In the genomic region with DNA sequence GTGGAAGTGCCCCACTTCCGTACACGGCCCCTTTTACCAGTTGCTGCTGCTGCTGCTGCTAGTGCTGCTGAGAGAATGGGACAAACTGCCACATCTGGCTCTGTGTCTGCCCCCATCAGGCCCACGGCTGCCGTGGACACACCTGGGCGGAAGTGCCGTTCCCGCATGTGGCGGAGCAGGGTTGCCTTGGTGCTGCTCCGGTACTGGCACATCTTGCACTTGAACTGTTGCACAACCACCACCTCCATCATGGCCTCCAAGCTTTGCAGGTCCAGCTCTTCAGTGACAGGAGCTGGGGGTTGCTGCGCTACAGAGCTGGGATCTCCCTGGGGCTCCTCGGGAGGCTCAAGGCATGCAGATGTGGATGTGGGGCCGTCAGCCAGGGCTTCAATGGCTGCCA, we compare ENCODE assay signal across 34 mouse cellular contexts.
"Had no signal": no experiment of that assay in that cellular context is flagged by ENCODE, and none has a peak within 500 bp of the region (broad histone marks: within the 10 kb centered on the region; RNA-seq: fewer than 3 reads in every experiment).

No protein-coding gene starts in this region.

- H3K27ac ChIP-seq: heart, embryonic 10.5 days; heart, embryonic 13.5 days; heart, embryonic 15.5 days; hindbrain, embryonic 10.5 days; hindbrain, embryonic 12.5 days; hindbrain, embryonic 13.5 days; hindbrain, embryonic 14.5 days; hindbrain, embryonic 15.5 days; hindbrain, postnatal 0 days; intestine, embryonic 15.5 days; kidney, embryonic 15.5 days; kidney, postnatal 0 days; layer of hippocampus, adult 2 months; left cerebral cortex, adult 2 months had no signal

- H3K27me3 ChIP-seq: heart, embryonic 12.5 days; heart, embryonic 13.5 days; heart, embryonic 15.5 days; hindbrain, embryonic 12.5 days; hindbrain, embryonic 13.5 days; hindbrain, embryonic 15.5 days; intestine, embryonic 15.5 days; kidney, embryonic 15.5 days had no signal

- ATAC-seq: hindbrain, embryonic 16.5 days; hindbrain, postnatal 0 days; inflammation-experienced regulatory T-cells, adult 6 months; intestine, embryonic 15.5 days; intestine, embryonic 16.5 days; intestine, postnatal 0 days had no signal

- H3K9ac ChIP-seq: heart, embryonic 12.5 days; heart, embryonic 13.5 days; heart, embryonic 15.5 days; hindbrain, embryonic 12.5 days; hindbrain, embryonic 13.5 days; hindbrain, embryonic 14.5 days; hindbrain, embryonic 15.5 days; intestine, embryonic 15.5 days; kidney, embryonic 15.5 days had no signal

- H3K4me2 ChIP-seq: heart, embryonic 11.5 days; heart, embryonic 12.5 days; heart, embryonic 13.5 days; heart, embryonic 15.5 days; hindbrain, embryonic 12.5 days; hindbrain, embryonic 13.5 days; hindbrain, embryonic 14.5 days; hindbrain, embryonic 15.5 days; intestine, embryonic 15.5 days; kidney, embryonic 15.5 days had no signal

- DNase-seq: heart, postnatal 10 days; heart, postnatal 36 days; heart, postnatal 4 days; kidney, adult 11 months; kidney, adult 18-20 months; kidney, adult 2 months; kidney, adult 8-10 months; kidney, adult 9 months; kidney, postnatal 10 days; kidney, postnatal 14 days; kidney, postnatal 36 days; kidney, postnatal 4 days; layer of hippocampus, adult 9-11 months; layer of hippocampus, postnatal 36 days had no signal

- H3K4me3 ChIP-seq: heart, embryonic 10.5 days; heart, embryonic 12.5 days; heart, embryonic 13.5 days; heart, embryonic 15.5 days; hindbrain, embryonic 10.5 days; hindbrain, embryonic 12.5 days; hindbrain, embryonic 13.5 days; hindbrain, embryonic 15.5 days; intestine, embryonic 15.5 days; kidney, embryonic 15.5 days; layer of hippocampus, adult 2 months; left cerebral cortex, adult 2 months had no signal

- H3K9me3 ChIP-seq: hindbrain, embryonic 15.5 days; intestine, embryonic 15.5 days had no signal
